Comparison of ENCODE assay signal across 20 mouse cellular contexts in genomic region chr9:101552789-101553188, GRCm38 (mm10).
DNase-seq lines count a peak whose midpoint lies in the region; ATAC-seq lines count a peak whose summit lies in the region.
"Had no signal": no experiment of that assay in that cellular context is flagged by ENCODE, and none has a peak within 500 bp of the region (broad histone marks: within the 10 kb centered on the region; RNA-seq: fewer than 3 reads in every experiment).

No protein-coding gene starts in this region.

- no peak overlapping the region for H3K9ac ChIP-seq in limb, embryonic 11.5 days (ENCODE audit: low read length)
- H3K9ac ChIP-seq in kidney, embryonic 15.5 days = no peak overlapping the region
- H3K9ac ChIP-seq: liver, embryonic 13.5 days; midbrain, embryonic 13.5 days had no signal

- no peak overlapping the region for H3K4me3 ChIP-seq in limb, embryonic 11.5 days (ENCODE audit: low read depth, low read length)
- no peak overlapping the region for H3K4me3 ChIP-seq in kidney, embryonic 15.5 days (replicated peaks)
- H3K4me3 ChIP-seq: forebrain, embryonic 10.5 days; heart, embryonic 10.5 days; hindbrain, embryonic 10.5 days; left cerebral cortex, adult 2 months; liver, embryonic 13.5 days; midbrain, embryonic 13.5 days had no signal

- no peaks in the 10 kb centered on the region for H3K4me1 ChIP-seq in limb, embryonic 11.5 days (ENCODE audit: control insufficient read depth, insufficient read depth, low read length)
- peaks cover 10% of the 10 kb centered on the region for H3K4me1 ChIP-seq in kidney, embryonic 15.5 days
- H3K4me1 ChIP-seq: heart, embryonic 10.5 days; liver, embryonic 13.5 days had no signal

- peak; percentile 90 for DNase-seq in heart, adult 11 months
- DNase-seq in heart, postnatal 14 days = no peak
- DNase-seq in 416B (ENCODE audit: low read depth) = peak; percentile 4
- peak; percentile 9 for DNase-seq in limb, embryonic 11.5 days (ENCODE audit: low spot score)
- DNase-seq in lung, postnatal 14 days = peak; percentile 16
- DNase-seq in right cerebral cortex, adult 2 months (ENCODE audit: low spot score in 2 of 2) = no peak
- no peak for DNase-seq in urinary bladder, adult 2 months (ENCODE audit: low spot score)
- DNase-seq: adrenal gland, postnatal 25 days; cerebellum, adult 9-10 months; gastrocnemius, postnatal 36 days; liver, embryonic 13.5 days; right cerebral cortex, postnatal 25 days; thymus, postnatal 25 days had no signal

- H3K9me3 ChIP-seq in limb, embryonic 11.5 days (ENCODE audit: control insufficient read depth, low read length) = no peaks in the 10 kb centered on the region
- H3K9me3 ChIP-seq in kidney, embryonic 15.5 days (replicated peaks) = no peaks in the 10 kb centered on the region
- H3K9me3 ChIP-seq: forebrain, embryonic 10.5 days; heart, embryonic 10.5 days; liver, embryonic 13.5 days; midbrain, embryonic 13.5 days had no signal

- intact Hi-C loops in heart, postnatal 14 days (cut with DNase I) = no loop called here

- H3K4me2 ChIP-seq in limb, embryonic 11.5 days (ENCODE audit: low read depth, severe bottlenecking) = no peak overlapping the region
- no peak overlapping the region for H3K4me2 ChIP-seq in kidney, embryonic 15.5 days
- H3K4me2 ChIP-seq: liver, embryonic 13.5 days; midbrain, embryonic 13.5 days had no signal

- no peaks in the 10 kb centered on the region for H3K36me3 ChIP-seq in limb, embryonic 11.5 days (ENCODE audit: control insufficient read depth, insufficient read depth, low read length)
- no peaks in the 10 kb centered on the region for H3K36me3 ChIP-seq in kidney, embryonic 15.5 days
- H3K36me3 ChIP-seq: forebrain, embryonic 10.5 days; heart, embryonic 10.5 days; hindbrain, embryonic 10.5 days; liver, embryonic 13.5 days; midbrain, embryonic 13.5 days had no signal

- H3K27me3 ChIP-seq in limb, embryonic 11.5 days (ENCODE audit: control insufficient read depth, insufficient read depth, low read length) = no peaks in the 10 kb centered on the region
- no peaks in the 10 kb centered on the region for H3K27me3 ChIP-seq in kidney, embryonic 15.5 days
- H3K27me3 ChIP-seq: liver, embryonic 13.5 days; midbrain, embryonic 13.5 days had no signal

- no peak for ATAC-seq in limb, embryonic 11.5 days (ENCODE audit: insufficient number of reproducible peaks, low FRiP score, low TSS enrichment, low read depth)
- ATAC-seq in kidney, embryonic 15.5 days (replicated peaks; ENCODE audit: low FRiP score) = no peak
- ATAC-seq: intestine, postnatal 0 days; midbrain, embryonic 13.5 days had no signal

- 94% methylated on average over 6 of the region's 6 CpGs for WGBS in limb, embryonic 11.5 days
- WGBS in kidney, embryonic 15.5 days = 82% methylated on average over 6 of the region's 6 CpGs

- no peak overlapping the region for H3K27ac ChIP-seq in limb, embryonic 11.5 days (replicated peaks; ENCODE audit: low read depth, low read length)
- H3K27ac ChIP-seq in kidney, embryonic 15.5 days = no peak overlapping the region
- H3K27ac ChIP-seq: forebrain, embryonic 10.5 days; heart, embryonic 10.5 days; hindbrain, embryonic 10.5 days; left cerebral cortex, adult 2 months; liver, embryonic 13.5 days; midbrain, embryonic 13.5 days had no signal

Comparison
In these comparisons a context has a peak if more than half of its experiments do, and no peak if none do; other contexts are left out.
1. DNase-seq: peak in heart, adult 11 months (single experiment), 416B (single experiment), limb, embryonic 11.5 days (single experiment) and lung, postnatal 14 days (single experiment); none in heart, postnatal 14 days (0 of 2), right cerebral cortex, adult 2 months (0 of 2) and urinary bladder, adult 2 months (single experiment).